Mouse (Mus musculus) hindbrain, postnatal 0 days (tissue): ENCODE measurements around the gene Efna3. TPM values are rescaled to one million over a fixed set of nuclear protein-coding genes. Genes with fewer than 3 reads are reported as not detected.
A peak's percentile ranks its signal among the peaks of the same experiment; 100 is the strongest.

Experiments used
- ATAC-seq: fragments of 200-750 bp; cut with Nextera tagmentation; 2 replicates; pipeline ENCODE4 v1.8.0; 2017; ENCODE audit warnings: mild to moderate bottlenecking, moderate TSS enrichment, moderate library complexity
- DNase-seq: peaks from one replicate; pipeline ENCODE4 v3.0.0-alpha.2; 2015; ENCODE audit warnings: low spot score
- H3K27ac ChIP-seq: fragments of 300-500 bp; sonication (generic); 2 replicates; pipeline ENCODE4 v1.5.1; 2014; ENCODE audit warnings: mild to moderate bottlenecking
- H3K27me3 ChIP-seq: fragments of 300-500 bp; sonication (generic); 2 replicates; pipeline ENCODE4 v1.6.1; 2014; ENCODE audit warnings: low read length, mixed read lengths; ENCODE audit not compliant: insufficient read depth
- H3K36me3 ChIP-seq: fragments of 300-500 bp; sonication (generic); 2 replicates; pipeline ENCODE4 v1.6.1; 2014; ENCODE audit warnings: low read length, mixed read lengths; ENCODE audit not compliant: insufficient read depth
- H3K4me1 ChIP-seq: fragments of 300-500 bp; sonication (generic); 2 replicates; pipeline ENCODE4 v1.6.1; 2014; ENCODE audit warnings: antibody characterized with exemption, low read length, mixed read lengths; ENCODE audit not compliant: insufficient read depth
- H3K4me2 ChIP-seq: fragments of 300-500 bp; sonication (generic); 2 replicates; pipeline ENCODE4 v1.6.1; 2014; ENCODE audit warnings: low read depth, mild to moderate bottlenecking, low read length, moderate library complexity, mixed read lengths
- H3K4me3 ChIP-seq: fragments of 300-500 bp; sonication (generic); 2 replicates; pipeline ENCODE4 v1.5.1; 2014; ENCODE audit warnings: low read length
- H3K9ac ChIP-seq: fragments of 300-500 bp; sonication (generic); replicated peaks from 2 replicates; pipeline ENCODE4 v1.6.1; 2014; ENCODE audit warnings: mild to moderate bottlenecking, low read length, moderate library complexity, mixed read lengths
- H3K9me3 ChIP-seq: fragments of 300-500 bp; sonication (generic); 2 replicates; pipeline ENCODE4 v1.6.1; 2016; ENCODE audit warnings: low read length, mixed read lengths
- CTCF ChIP-seq: IDR thresholded peaks from 2 replicates; pipeline ENCODE4 v1.5.1; 2016; ENCODE audit warnings: antibody characterized with exemption, control low read depth, low read depth
- WGBS: fragments of 180-500 bp; shearing (Covaris S2); extraction: QIAGEN DNeasy Blood & Tissue Kit; methylation state at CpG from one replicate; pipeline ENCODE4 v1.1.7; 2014; 5-methylcytosine and 5-hydroxymethylcytosine counted together
- polyA plus RNA-seq: library from polyadenylated mRNA; unstranded; fragments of >200 nt; fragmentation: Nextera tagmentation; extraction: Ambion mirVana; gene quantifications from 2 replicates; pipeline ENCODE4 v1.2.1, GENCODE M21; 2015
- total RNA-seq: library from RNA; depleted of rRNA; stranded (reverse); fragments of >200 nt; gene quantifications from 2 replicates; pipeline ENCODE4 v1.2.3, GENCODE M21; 2014

The Efna3 gene
- total and polyA plus RNA-seq, 2 experiments from 2014 or later, result 61.4 to 107 TPM

GRCm38 (mm10) chr3:89348911-89349868 lies 26.4 kb upstream of the Efna3 start:
- no peaks in the 10 kb centered on the region for H3K9me3 ChIP-seq
- peak; percentile 36 for DNase-seq
- peak; percentile 45 for ATAC-seq
- peak overlapping the region; percentile 69 for H3K4me3 ChIP-seq
- under 1% methylated on average over 38 of the region's 38 CpGs for WGBS
- 0 out of 2 replicates have a peak, but pooled peaks cover 4% of the 10 kb centered on the region for H3K36me3 ChIP-seq
- H3K4me2 ChIP-seq, result peak overlapping the region; percentile 96
- H3K27me3 ChIP-seq, result no peaks in the 10 kb centered on the region
- H3K4me1 ChIP-seq, result 0 out of 2 replicates have a peak, but pooled peaks cover 7% of the 10 kb centered on the region
- H3K27ac ChIP-seq, result peak overlapping the region; percentile 86
- TF ChIP-seq CTCF, result no peak
- H3K9ac ChIP-seq, result peak overlapping the region; percentile 74

- no peak overlapping the region for H3K4me2 ChIP-seq
- H3K4me3 ChIP-seq, result no peak overlapping the region
- H3K4me1 ChIP-seq, result 0 out of 2 replicates have a peak, but pooled peaks cover 7% of the 10 kb centered on the region
- 81% methylated on average over 1 of the region's 1 CpGs for WGBS
- H3K9me3 ChIP-seq, result no peaks in the 10 kb centered on the region
- no peaks in the 10 kb centered on the region for H3K27me3 ChIP-seq
- ATAC-seq (no peak), DNase-seq (no peak)
- H3K36me3 ChIP-seq, result peaks cover 4% of the 10 kb centered on the region; the same call in 1 of the 2 replicates
- no peak for TF ChIP-seq CTCF
- H3K27ac ChIP-seq, result no peak overlapping the region
- no peak overlapping the region for H3K9ac ChIP-seq
Observed at GRCm38 (mm10) chr3:89347916-89348315, 25.2 kb upstream of the Efna3 start.

- no peak overlapping the region for H3K27ac ChIP-seq
- H3K9ac ChIP-seq, result no peak overlapping the region
- no peak overlapping the region for H3K4me3 ChIP-seq
- WGBS, result 82% methylated on average over 10 of the region's 10 CpGs
- peaks cover 4% of the 10 kb centered on the region; the same call in 1 of the 2 replicates for H3K36me3 ChIP-seq
- no peak for TF ChIP-seq CTCF
- H3K4me1 ChIP-seq, result 0 out of 2 replicates have a peak, but pooled peaks cover 7% of the 10 kb centered on the region
- ATAC-seq (no peak), DNase-seq (no peak)
- H3K9me3 ChIP-seq, result no peaks in the 10 kb centered on the region
- no peaks in the 10 kb centered on the region for H3K27me3 ChIP-seq
- no peak overlapping the region for H3K4me2 ChIP-seq
Observed at GRCm38 (mm10) chr3:89346815-89347540, 24.2 kb upstream of the Efna3 start.

- Histone ChIP-seq H3K27me3 (no peaks in the 10 kb centered on the region), H3K9me3 (no peaks in the 10 kb centered on the region), H3K36me3 (peaks cover 4% of the 10 kb centered on the region; the same call in 1 of the 2 replicates), H3K4me1 (0 out of 2 replicates have a peak, but pooled peaks cover 5% of the 10 kb centered on the region), H3K4me3 (no peak overlapping the region), H3K4me2 (no peak overlapping the region), H3K9ac (no peak overlapping the region), H3K27ac (no peak overlapping the region)
- no peak for DNase-seq
- no peak for TF ChIP-seq CTCF
- 69% methylated on average over 7 of the region's 7 CpGs for WGBS
- ATAC-seq, result no peak
Observed at GRCm38 (mm10) chr3:89343279-89343678, 20.5 kb upstream of the Efna3 start.

GRCm38 (mm10) chr3:89341794-89342193 lies 19.0 kb upstream of the Efna3 start:
- Histone ChIP-seq H3K4me3 (no peak overlapping the region), H3K4me1 (0 out of 2 replicates have a peak, but pooled peaks cover 9% of the 10 kb centered on the region), H3K27ac (no peak overlapping the region), H3K36me3 (peaks cover 4% of the 10 kb centered on the region; the same call in 1 of the 2 replicates), H3K27me3 (no peaks in the 10 kb centered on the region), H3K4me2 (no peak overlapping the region), H3K9me3 (no peaks in the 10 kb centered on the region), H3K9ac (no peak overlapping the region)
- DNase-seq, result no peak
- ATAC-seq, result no peak
- 42% methylated on average over 4 of the region's 4 CpGs for WGBS
- no peak for TF ChIP-seq CTCF

GRCm38 (mm10) chr3:89340465-89340864 lies 17.7 kb upstream of the Efna3 start:
- Histone ChIP-seq H3K36me3 (peaks cover 3% of the 10 kb centered on the region; the same call in 1 of the 2 replicates), H3K9ac (peak overlapping the region; percentile 33; the same call in 1 of the 2 replicates), H3K4me1 (0 out of 2 replicates have a peak, but pooled peaks cover 9% of the 10 kb centered on the region), H3K27me3 (no peaks in the 10 kb centered on the region), H3K9me3 (no peaks in the 10 kb centered on the region), H3K27ac (no peak overlapping the region), H3K4me3 (peak overlapping the region; percentile 27; the same call in 1 of the 2 replicates), H3K4me2 (peak overlapping the region; percentile 57)
- WGBS, result 8% methylated on average over 11 of the region's 11 CpGs
- peak; percentile 99 for TF ChIP-seq CTCF
- peak; percentile 90 for DNase-seq
- peak; percentile 53 for ATAC-seq
